Mouse (Mus musculus): ENCODE measurements around the gene Sftpd.

DNA sequence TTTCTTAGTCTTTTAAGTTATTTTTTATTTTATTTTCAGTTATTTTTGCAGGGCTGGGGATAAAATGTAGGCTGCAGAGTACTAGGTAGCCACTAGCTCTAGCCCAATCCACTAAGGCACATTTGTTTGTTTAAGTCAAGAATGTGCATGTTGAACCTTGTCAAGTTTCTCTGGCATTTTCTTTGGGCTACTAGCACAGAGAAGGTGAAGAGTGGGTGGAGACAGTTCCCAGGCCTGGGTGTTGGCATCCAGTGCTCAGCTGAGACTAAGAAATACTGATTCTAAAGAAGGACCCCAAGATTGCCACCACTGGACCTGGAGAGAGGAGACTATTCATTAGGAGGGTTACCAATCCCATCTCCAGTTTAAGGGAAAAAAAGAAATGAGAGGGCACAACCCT is 47.9 kb downstream of the Sftpd start:
- TF ChIP-seq CTCF (IDR thresholded peaks at IDR 0.05; ENCODE audit: extremely low read depth, insufficient read length, insufficient replicate concordance, low read depth, low read length) (no peak), POLR2A (IDR thresholded peaks at IDR 0.05; ENCODE audit: low read depth, low read length) (no peak)

Data from small intestine, adult 2 months (tissue).